Mouse (Mus musculus) left cerebral cortex, postnatal 14 days (tissue): ENCODE data around the gene Tef. TPM values are rescaled to one million over a fixed set of nuclear protein-coding genes. Genes with fewer than 3 reads are reported as not detected.

Experiments
- DNase-seq, 2 experiments: peaks; one replicate each; pipeline ENCODE4 v3.0.0; 2021 to 2022; ENCODE audit warnings: low spot score in 2 of 2, mixed read lengths in 1 of 2
- intact Hi-C: fragments of 180-260 bp; cut with DNase I; formaldehyde crosslinking; loops from one replicate; pipeline ENCODE4 v1.15.1; 2025
- long read RNA-seq, 2 experiments: library from polyadenylated mRNA; stranded (forward); transcript quantifications; one replicate each; pipeline ENCODE4 v2.0.0; 2021
- total RNA-seq, 2 experiments: library from RNA; stranded (reverse); gene quantifications; 2 replicates each; pipeline ENCODE4 v1.2.3; 2021

The Tef gene
- 100 to 1,000 TPM; 188 to 210 TPM for total RNA-seq
- long read RNA-seq, experiment 1, full-length matches to known transcripts, result 125 of 174 reads
- long read RNA-seq, experiment 1, partial matches to known transcripts, result 43 of 174 reads
- long read RNA-seq, experiment 1, other reads (novel, unspliced or antisense), result 6 of 174 reads
- long read RNA-seq, experiment 2, full-length matches to known transcripts, result 101 of 152 reads
- long read RNA-seq, experiment 2, partial matches to known transcripts, result 49 of 152 reads
- long read RNA-seq, experiment 2, other reads (novel, unspliced or antisense), result 2 of 152 reads

DNA sequence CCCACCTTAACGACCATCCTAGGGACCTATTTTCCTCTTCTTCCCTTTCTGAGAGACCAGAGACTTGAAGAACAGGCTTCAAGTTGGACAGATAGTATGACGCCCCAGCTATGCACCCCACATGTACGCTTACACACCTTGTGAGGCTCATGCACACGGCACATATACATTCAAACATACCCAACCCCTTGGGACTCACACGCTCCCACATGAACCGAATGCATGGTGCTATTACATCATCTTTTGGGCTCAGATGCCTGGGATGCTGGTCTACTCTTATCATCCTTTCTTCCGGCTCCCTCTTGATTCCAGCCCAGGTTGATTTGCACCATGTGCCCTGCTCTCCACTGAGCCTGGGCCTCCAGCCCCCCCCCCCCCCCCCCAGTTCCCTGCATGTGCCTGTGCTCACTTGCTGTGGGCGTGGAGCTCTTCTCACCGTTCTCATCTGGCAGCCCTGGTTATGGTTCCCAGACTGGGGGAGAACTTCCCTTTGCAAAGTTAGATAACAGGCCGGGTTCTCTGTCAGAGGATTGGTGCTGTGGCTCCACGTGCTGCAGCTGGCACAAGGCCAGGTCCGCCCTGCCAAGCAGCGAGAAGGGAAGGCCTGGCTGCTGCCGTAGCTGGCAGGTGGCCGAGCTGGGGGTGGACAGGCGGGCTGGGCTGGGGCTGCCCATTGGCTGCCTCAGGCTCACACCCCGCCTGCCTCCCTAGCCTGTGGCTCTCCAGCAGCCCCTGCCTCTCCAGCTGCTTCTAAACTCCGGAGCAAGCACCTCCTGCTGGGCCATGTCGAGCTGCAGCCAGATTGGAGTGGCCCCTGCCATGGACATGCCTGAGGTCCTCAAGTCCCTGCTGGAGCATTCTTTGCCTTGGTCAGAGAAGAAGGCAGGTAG, at the start of gene Tef:
Tef (plus strand) TSS at position 421 of the 890 bp plus-strand sequence.
- intact Hi-C loops, result loop anchor here (5.0 kb wide), 1 partner anchor 55 kb away; the partner anchor contains the start of genes Rangap1 and Zc3h7b
- peak; percentile 100 for DNase-seq

DNA sequence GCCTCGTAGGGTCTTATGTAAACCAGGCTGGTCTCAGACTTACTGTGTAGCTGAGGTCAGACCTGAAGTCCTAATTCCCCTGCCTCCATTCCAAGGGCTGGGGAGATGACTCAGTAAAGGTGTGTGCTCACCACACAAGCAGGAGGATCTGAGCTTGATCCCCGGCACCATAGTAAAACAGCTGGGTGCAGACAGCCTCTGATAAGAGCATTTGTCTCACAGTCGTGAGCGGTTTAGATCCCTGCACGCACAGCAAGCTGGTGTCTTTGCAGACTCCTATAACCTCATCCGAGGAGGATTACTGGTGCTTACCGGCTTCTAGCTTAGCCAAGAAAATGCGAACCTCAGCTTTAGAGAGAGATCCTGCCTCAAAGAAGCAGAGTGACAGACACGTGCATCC, 48.6 kb upstream of the Tef start:
- no peak for DNase-seq
- intact Hi-C loops, result no loop called here

DNA sequence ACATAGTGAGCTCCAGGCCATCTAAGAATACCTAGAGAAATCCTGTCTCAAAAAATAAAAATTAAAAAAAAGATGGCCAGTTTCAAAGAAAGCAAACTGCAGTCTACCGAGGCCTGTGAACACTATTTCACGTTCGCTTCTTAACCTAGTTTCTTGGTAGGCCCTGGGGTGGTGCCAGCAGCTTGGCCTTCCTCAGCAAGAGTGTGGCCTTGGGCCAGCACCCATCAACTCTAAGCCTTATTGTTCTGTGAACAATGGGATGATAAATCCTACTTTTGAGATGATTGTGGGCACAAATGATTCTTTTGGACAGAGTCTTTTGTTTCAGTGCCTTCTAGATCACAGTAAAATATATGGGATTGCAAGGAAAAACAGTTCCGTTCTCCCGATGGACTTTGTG, 43.5 kb upstream of the Tef start:
- intact Hi-C loops, result no loop called here
- no peak for DNase-seq

DNA sequence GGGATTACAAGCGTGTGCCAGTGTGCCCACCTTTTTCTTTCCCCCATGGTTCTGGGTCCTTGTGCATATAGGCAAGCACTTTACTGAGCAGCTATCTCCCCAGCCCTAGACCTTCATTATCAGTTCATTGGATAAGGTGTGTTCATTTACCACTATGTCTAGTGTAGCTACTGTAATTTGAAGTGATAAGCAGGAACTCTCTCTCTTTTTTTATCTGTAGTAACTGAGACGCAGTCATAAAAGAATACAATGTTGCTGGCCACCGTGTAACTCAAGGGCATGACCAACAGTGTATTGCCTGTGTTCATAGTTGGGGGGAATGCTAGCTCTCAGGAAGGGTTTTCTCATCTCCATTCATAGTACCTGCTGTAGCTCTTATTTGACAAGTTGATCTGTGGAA, 42.7 kb upstream of the Tef start:
- intact Hi-C loops, result no loop called here

DNA sequence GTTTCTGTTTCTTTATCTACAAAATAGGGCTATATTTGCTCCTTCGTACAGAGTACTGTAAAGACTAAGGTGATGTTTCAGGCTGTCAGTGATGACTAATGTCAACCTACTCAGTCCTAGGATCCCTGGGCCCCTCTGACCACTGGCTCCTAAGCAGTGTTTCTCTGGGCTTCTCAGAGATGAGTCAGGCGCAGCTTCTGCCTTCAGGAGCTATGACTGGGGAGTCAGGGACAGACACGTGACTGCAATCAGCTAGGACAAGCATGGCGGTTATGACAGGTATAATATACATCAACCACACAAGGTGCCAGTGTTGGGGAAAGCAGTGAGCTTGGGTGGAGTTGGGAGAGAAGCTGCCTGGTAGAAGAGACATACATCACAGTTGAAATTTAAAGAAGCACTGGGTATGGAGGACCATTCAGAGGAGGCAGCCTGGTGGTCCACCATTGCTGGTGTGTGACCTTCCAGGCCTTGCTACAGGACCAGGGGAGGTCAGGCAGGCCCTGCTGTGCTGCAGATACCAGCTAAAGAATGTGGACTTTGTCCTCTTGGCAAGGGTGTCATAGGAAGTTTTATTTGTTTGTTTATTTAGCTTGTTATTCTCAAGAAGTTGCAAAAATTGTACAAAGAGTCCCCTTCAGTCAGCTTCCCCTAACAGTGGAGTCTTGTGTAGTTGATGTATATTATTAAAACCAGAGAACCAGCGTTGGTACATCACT, 41.7 kb upstream of the Tef start:
- intact Hi-C loops, result no loop called here
- no peak for DNase-seq

More for the DNA sequence above, 42.7 kb upstream of the Tef start:
- DNase-seq, result no peak

DNA sequence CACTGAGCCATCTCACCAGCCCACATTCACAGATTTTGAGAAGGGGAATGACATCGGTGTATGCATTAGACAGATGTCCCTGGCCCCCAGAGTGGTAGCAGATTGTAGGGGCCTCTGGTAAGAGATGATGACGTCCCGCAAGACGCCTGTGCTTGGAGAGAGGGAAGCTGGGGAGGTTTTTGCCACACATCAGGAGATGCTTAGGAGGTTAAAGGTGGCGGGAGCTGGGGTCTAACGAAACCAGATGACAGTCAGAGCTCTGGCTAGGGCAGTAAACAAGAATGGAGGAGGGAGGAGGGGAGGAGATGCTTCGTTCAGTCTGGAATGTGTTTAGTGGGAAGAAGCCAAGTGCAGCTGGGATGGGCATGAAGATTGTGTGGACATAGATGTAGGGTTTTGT, 40.8 kb upstream of the Tef start:
- intact Hi-C loops, result no loop called here
- DNase-seq, result no peak

DNA sequence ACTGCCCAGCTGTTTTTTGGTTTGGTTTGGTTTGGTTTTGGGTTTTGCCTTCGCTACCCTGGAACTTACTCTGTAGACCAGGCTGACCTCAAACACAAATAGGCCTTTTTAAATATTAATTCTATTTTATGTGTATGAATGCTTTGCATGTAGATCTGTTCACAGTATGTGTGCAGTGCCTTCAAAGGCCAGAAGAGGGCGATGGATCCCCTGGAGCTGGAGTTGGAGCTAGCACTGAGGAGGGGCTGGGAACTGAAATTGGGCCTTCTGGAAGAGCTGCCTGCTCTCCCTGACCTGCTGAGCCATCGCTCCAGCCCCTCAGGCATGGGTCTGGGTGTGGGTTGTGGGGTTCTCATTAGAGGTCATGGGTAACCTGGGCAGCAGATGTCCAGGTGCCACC, 40.3 kb upstream of the Tef start:
- intact Hi-C loops, result no loop called here
- no peak for DNase-seq

DNA sequence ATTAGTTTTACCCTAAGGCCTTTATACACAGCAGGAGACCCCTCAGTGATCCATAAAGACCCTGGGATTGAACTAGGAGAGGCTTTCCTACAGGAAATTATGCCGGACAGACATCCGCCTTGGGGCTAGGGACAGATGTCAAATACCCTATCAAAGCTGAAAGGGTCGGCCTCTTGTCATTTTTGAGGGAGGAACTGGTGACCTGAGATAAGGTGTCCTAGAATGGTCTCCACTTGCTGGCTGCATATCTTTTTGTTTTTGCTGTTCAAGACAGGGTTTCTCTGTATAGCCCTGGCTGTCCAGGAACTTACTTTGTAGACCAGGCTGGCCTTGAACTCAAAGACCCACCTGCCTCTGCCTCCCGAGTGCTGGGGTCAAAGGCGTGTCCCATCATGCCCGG, 37.6 kb upstream of the Tef start:
- no peak for DNase-seq
- intact Hi-C loops, result no loop called here

DNA sequence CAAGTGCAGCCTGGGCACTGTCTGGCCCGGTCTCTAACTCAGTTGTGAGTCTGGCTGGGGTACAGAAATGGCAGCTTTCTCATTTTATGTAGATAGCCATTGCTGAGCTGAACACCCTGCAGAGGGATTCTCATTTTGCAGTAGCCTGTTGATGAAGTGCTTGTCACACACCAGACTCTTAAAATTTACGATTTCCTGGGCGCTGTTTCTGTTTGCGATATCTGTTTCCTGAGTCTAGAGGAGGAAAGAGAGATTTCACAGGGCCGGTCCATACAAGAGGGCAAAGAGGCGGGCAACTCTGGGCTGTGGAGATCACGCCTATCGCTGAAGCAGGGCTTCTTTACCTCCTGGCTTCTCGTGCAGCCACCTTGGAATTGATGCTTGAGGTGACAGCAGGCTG, 36.6 kb upstream of the Tef start:
- intact Hi-C loops, result no loop called here

DNA sequence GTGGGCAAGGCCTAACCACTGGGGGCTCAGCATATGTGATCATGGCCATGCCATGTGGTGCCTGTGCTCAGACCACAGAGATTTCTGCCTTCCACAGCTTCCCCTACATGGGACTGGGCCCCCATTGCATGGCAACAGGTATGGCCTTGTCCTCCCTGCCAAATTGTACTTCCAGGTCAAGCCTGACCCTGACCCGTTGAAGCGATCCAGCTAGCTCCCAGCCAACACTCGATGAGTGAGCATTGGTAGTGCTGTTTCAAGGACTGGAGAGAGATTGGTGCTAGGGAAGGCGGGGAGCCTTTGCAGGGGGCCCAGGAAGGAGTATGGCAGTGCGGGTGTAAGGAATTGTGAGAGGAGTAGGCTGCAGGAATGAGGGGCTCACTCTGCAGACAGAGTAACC, 35.8 kb upstream of the Tef start:
- no peak for DNase-seq
- intact Hi-C loops, result no loop called here

More for the DNA sequence above, 36.6 kb upstream of the Tef start:
- no peak for DNase-seq

DNA sequence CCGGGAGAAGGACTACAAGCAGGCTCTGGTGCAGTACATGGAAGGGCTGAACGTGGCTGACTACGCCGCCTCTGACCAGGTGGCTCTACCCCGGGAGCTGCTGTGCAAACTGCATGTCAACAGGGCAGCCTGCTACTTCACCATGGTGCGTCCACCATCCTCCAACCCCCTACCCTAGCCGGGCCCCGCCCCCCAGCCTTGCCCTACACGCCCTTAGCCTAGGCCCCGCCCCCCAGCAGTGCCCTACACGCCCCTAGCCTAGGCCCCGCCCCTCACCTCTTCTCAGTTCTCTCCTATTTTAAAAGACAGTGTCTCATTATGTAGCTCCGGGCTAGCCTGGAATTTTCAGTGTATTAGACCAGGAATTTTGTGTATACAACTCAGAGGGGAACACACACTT, 33.2 kb upstream of the Tef start:
- intact Hi-C loops, result no loop called here
- DNase-seq, result no peak

DNA sequence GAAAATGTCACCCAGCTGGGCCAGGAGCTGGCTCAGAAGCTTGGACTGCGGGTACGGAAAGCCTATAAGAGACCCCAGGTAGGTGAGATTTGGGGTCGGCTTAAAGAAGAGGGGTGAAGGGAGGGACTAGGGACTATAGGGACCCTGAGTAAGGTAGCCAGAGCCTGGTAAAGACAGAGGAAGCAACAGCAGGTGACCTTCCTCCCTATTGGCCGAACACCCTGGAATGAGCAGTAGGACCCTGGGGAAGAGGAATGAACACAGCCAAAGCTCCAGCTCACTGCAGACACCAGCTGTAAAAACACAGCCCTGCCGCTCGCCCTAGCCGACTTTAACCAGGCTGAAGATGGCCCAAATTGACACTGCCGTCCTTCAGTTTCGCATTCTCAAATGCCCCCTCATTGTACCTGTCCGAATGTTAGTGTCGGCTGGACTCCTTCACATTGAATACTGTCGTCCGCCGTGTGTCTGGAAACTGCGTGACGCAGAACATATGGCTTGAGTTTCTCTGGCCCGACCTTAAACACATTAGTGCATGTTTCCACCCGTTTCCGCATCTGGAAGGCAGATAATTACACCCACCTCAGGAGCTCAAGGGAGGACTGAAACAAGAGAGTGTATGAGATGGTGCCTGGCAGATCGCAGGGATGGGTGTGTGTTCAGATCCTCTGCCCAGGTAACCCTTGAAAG, 29.6 kb upstream of the Tef start:
- no peak for DNase-seq
- intact Hi-C loops, result no loop called here

DNA sequence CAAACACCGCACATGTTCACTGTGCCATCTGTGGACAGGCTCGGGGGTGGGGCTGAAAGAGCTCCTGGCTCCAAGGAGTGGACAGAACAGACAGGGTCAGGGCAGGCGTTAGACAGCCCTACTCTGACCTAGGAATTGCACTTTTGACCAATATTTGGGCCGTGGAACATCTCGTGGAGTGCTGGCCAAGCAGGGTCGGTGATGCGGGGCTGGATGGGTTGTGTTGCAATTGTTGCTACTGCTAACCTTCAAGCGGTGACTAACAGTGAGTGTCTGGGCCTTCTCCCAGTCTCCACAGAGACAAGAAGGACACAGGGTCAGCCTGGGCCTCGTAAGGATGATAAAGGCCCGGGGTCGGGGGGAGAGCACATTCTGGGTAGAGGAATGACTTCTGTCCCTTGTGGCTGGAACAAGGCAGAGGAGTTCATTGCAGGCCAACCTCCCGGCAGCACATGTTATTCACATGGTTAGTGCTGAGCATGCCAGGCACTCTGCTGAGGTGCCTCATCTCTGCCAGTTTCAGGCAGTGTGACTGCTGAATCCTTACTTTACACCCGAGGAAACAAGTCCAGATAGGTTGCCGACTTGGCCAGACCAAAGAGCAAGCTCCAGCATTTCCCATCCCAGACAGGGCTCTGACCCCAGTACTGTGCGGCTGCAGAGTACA, 27.6 kb upstream of the Tef start:
- intact Hi-C loops, result no loop called here
- no peak for DNase-seq

DNA sequence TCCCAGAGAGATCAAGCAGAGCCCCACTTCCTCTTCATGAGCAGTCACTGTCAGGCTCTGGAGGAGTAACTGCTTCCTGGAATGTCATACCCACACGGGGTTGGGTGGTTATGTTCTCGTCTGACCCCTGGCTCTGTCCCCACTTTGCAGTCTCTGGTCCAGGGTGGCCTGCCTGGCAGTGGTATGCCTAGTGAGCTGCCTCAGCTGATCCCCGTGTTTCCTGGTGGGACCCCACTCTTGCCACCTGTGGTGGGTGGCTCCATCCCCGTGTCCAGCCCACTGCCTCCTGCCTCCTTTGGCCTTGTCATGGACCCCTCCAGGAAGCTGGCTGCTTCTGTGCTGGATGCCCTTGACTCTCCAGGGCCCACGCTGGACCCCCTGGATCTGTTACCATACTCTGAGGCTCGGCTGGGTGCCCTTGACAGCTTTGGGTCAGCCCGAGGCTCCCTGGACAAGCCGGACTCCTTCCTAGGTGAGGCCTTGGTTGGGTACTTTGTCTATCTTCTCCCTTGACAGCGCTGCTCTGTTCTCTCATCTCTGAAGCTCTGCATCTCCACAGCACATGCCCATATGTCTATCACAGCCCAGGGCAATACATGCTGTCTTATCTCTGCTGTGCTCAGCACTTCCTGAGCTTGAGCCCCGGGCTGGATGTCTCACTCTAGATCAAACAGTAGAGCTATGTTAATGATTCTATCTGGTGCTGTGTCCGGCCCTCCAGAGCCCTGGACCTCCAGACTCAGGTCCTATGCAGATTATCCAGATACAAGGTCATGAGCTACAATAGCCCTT, 25.4 kb upstream of the Tef start:
- DNase-seq, result no peak
- intact Hi-C loops, result no loop called here

DNA sequence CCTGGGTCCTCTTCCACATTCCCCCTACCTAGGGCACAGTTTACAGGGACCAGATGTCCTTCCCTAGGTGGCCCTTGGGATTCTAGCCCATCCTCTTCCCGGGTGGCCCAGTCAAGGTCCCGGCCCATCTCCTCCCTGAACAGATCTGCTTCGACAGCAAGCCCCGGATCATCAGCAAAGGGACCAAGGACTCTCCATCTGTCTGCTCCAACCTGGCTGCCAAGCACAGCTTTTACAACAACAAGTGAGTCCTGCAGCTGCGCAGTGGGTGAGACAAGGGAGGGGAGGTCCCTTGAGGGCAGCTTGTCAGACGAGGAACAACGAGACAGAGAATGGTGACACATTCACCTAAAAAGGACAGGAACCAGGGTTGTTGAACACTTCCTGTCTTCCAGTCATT, 20.4 kb upstream of the Tef start:
- DNase-seq, result no peak
- intact Hi-C loops, result no loop called here

DNA sequence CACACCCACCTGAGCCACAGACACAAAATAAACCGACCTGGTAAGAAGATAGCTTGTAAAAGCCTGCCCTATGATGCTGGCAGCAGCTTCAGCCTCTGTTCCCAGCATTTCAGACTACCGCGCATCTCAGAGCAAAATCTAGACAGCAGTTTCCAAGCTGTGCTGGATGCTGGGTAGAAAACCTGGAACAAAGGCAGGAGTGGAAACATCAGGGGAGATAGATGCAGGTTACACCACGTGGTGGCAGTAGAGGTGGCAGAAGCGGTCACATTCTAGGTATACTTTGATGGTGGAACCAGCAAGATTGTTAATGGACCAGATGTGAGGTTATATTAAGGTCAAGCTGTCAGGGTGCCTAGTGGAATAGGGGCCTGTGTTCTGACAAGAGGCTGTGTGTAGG, 17.5 kb upstream of the Tef start:
- intact Hi-C loops, result no loop called here
- peak in 1 of 2 experiments; percentile 43 for DNase-seq

DNA sequence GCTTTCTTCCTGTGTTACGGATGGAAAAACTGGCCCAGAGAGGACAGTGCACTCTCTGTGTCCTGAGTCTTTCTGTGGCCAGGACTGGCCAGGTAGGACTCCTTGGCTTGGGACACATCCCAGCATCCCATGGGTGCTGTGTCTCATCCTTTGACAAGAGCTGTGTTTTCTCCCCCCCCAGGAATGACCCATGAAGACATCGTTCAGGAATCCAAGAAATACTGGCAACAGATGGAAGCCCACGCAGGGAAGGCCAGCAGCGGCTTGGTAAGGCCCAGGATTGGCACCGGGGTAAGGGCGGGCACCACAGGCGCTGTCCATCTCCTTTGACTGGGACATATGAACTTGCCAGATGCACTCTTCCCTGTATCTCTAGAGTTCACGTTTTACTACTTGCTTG, 16.5 kb upstream of the Tef start:
- intact Hi-C loops, result no loop called here
- no peak for DNase-seq

DNA sequence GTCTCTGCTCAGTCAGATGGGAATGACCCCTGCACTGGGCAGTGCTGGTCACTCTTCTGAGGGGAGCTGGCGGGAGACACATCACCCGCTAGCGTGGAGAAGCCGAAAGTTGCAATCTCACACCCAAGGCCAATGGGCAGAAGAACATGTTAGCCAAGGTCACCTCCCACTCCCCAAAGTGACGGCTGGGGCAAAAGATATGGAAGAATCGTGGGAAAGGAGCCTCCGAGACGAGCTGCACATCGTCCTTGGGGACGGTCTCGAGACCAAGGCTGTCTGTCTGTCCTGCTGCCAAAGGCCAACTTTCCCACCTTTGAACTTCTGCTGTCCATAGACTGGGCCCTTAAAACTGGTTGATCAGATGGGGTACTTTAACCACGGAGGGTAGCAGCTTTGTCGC, 14.7 kb upstream of the Tef start:
- intact Hi-C loops, result no loop called here
- no peak for DNase-seq
